Mouse (Mus musculus): Measurements from ENCODE around the gene Trem2. TPM values are rescaled to one million over a fixed set of nuclear protein-coding genes. Genes with fewer than 3 reads are reported as not detected.
"Not testable (repeated sequence)": the region's sequence is repeated elsewhere in the genome, so short reads cannot be mapped to it uniquely, and the experiment has no call there.

Trem2 gene
- 2.0 and 2.8 TPM in 2 replicates for polyA plus RNA-seq (2014; fragmentation: Nextera tagmentation; extraction: Ambion mirVana)

DNA sequence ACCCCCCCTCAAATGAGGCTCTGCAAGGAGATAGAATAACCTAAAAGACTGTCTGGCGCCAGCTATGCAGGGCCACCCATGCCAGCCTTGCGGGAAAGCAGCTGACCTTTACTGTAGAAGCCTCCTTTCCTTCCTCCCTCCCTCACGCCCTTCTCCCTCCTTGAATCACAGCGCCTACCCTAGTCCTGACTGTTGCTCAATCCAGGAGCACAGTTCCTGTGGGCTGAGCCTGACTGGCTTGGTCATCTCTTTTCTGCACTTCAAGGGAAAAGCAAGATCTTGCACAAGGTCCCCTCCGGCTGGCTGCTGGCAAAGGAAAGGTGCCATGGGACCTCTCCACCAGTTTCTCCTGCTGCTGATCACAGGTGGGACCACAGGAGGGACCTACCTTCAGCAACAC lies at the start of gene Trem2:
Gene Trem2, plus strand, starts transcription at position 171 of the 400 bp plus-strand sequence.
- 70% methylated on average over 5 of the region's 5 CpGs for WGBS
- ATAC-seq (ENCODE audit: low FRiP score, low TSS enrichment) = no peak
- no peaks in the 10 kb centered on the region for H3K36me3 ChIP-seq (ENCODE audit: control insufficient read depth, insufficient read depth, low read length)

DNA sequence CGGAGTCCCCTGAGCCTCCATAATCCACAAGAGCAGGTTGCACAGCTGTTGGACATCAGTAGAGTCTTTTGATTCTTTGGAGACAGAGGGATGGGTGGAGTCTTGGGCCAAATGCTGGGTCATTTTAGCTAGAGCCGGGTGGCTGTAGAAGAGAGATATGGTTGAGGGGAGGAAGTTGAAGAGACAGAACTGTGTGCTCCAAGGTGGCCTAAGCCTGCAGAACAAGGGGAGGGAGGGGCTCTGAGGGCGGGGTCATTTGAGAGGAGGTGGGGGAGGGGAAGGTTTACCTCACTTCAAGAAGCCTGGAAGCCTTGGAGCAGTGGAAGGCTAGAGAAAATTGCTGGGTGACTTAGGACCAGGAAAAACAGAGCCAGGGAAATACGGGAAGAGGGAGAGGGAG lies 47.0 kb upstream of the Trem2 start, which contains the start of gene Treml2:
Gene Treml2, plus strand, starts transcription at position 296 of the 400 bp plus-strand sequence.
- no peak for ATAC-seq (ENCODE audit: low FRiP score, low TSS enrichment)
- H3K9ac ChIP-seq (ENCODE audit: low read depth, low read length) = no peak within 1 kb of the TSS
- WGBS = 16% methylated on average over 3 of the region's 4 CpGs

More for the DNA sequence above, at the start of gene Trem2:
- no peaks in the 10 kb centered on the region for H3K9me3 ChIP-seq (ENCODE audit: control insufficient read depth, low read length)
- H3K27me3 ChIP-seq (ENCODE audit: control insufficient read depth, insufficient read depth, low read length) = no peaks in the 10 kb centered on the region
- H3K27ac ChIP-seq (ENCODE audit: low read depth, low read length) = no peak within 1 kb of the TSS
- H3K4me1 ChIP-seq (ENCODE audit: control insufficient read depth, insufficient read depth, low read length) = no peaks in the 10 kb centered on the region
- H3K9ac ChIP-seq (ENCODE audit: low read depth, low read length) = no peak within 1 kb of the TSS
- no peak within 1 kb of the TSS for H3K4me3 ChIP-seq (ENCODE audit: low read length)
- H3K4me2 ChIP-seq (replicated peaks; ENCODE audit: low read depth, low read length) = no peak within 1 kb of the TSS

DNA sequence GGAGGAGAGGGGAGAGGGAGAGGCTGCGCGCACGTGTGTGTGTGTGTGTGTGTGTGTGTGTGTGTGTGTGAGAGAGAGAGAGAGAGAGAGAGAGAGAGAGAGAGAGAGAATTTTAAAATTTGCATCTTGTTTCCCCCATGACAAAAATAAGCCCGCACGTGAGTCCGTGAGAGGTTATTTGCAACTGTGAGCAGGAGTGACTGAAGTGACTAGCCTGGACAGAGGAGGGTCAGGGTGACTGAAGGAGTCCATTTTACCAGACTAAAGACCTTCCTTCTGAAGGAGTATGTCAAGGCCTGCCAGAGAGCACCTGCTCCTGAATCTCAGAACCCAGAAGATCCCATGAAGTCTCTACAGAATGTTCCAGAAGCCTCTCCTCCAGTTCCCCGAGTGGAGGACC lies 46.4 kb upstream of the Trem2 start:
- ATAC-seq (ENCODE audit: low FRiP score, low TSS enrichment) = no peak
- H3K4me2 ChIP-seq (replicated peaks; ENCODE audit: low read depth, low read length) = no peak overlapping the region
- no peak overlapping the region for H3K4me3 ChIP-seq (ENCODE audit: low read length)
- no peaks in the 10 kb centered on the region for H3K4me1 ChIP-seq (ENCODE audit: control insufficient read depth, insufficient read depth, low read length)
- no peaks in the 10 kb centered on the region; the same call in 1 of the 2 replicates for H3K27me3 ChIP-seq (ENCODE audit: control insufficient read depth, insufficient read depth, low read length)
- no peaks in the 10 kb centered on the region for H3K9me3 ChIP-seq (ENCODE audit: control insufficient read depth, low read length)
- no peaks in the 10 kb centered on the region for H3K36me3 ChIP-seq (ENCODE audit: control insufficient read depth, insufficient read depth, low read length)
- WGBS = 51% methylated on average over 7 of the region's 7 CpGs
- H3K27ac ChIP-seq (ENCODE audit: low read depth, low read length) = no peak overlapping the region
- H3K9ac ChIP-seq (ENCODE audit: low read depth, low read length) = no peak overlapping the region

More for the DNA sequence above, 47.0 kb upstream of the Trem2 start, which contains the start of gene Treml2:
- H3K36me3 ChIP-seq (ENCODE audit: control insufficient read depth, insufficient read depth, low read length) = no peaks in the 10 kb centered on the region
- no peaks in the 10 kb centered on the region for H3K9me3 ChIP-seq (ENCODE audit: control insufficient read depth, low read length)
- no peak within 1 kb of the TSS for H3K4me2 ChIP-seq (replicated peaks; ENCODE audit: low read depth, low read length)
- H3K27ac ChIP-seq (ENCODE audit: low read depth, low read length) = no peak within 1 kb of the TSS
- no peak within 1 kb of the TSS for H3K4me3 ChIP-seq (ENCODE audit: low read length)
- no peaks in the 10 kb centered on the region for H3K4me1 ChIP-seq (ENCODE audit: control insufficient read depth, insufficient read depth, low read length)
- no peaks in the 10 kb centered on the region; the same call in 1 of the 2 replicates for H3K27me3 ChIP-seq (ENCODE audit: control insufficient read depth, insufficient read depth, low read length)

GRCm38 (mm10) chr17:48300199-48300598 lies 46.0 kb upstream of the Trem2 start:
- no peak overlapping the region for H3K4me2 ChIP-seq (replicated peaks; ENCODE audit: low read depth, low read length)
- no peak for ATAC-seq (ENCODE audit: low FRiP score, low TSS enrichment)
- no peaks in the 10 kb centered on the region for H3K36me3 ChIP-seq (ENCODE audit: control insufficient read depth, insufficient read depth, low read length)
- WGBS = 73% methylated on average over 7 of the region's 7 CpGs
- no peaks in the 10 kb centered on the region for H3K9me3 ChIP-seq (ENCODE audit: control insufficient read depth, low read length)
- no peak overlapping the region for H3K27ac ChIP-seq (ENCODE audit: low read depth, low read length)
- H3K27me3 ChIP-seq (ENCODE audit: control insufficient read depth, insufficient read depth, low read length) = no peaks in the 10 kb centered on the region; the same call in 1 of the 2 replicates
- no peak overlapping the region for H3K4me3 ChIP-seq (ENCODE audit: low read length)
- no peak overlapping the region for H3K9ac ChIP-seq (ENCODE audit: low read depth, low read length)
- no peaks in the 10 kb centered on the region for H3K4me1 ChIP-seq (ENCODE audit: control insufficient read depth, insufficient read depth, low read length)

DNA sequence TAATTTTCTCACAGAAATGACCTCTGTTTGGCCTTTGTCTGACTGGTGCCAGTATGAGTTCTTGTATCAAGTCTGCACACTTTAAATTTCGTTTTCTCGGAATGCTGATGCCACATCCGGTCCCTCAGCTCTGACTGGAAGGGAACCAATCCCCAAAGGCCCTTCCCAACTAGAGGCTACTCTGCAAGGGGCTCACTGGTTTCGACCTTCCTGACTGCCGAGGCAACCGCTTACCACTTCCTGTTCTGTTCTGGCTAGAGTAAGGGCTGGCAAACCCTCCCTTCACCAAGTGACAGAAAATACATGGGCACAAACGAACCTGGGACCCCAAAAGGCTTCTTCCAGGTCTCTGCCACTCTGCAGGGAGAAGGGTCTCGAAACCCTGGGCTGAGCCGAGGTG lies 45.3 kb upstream of the Trem2 start:
- H3K4me1 ChIP-seq (ENCODE audit: control insufficient read depth, insufficient read depth, low read length) = no peaks in the 10 kb centered on the region
- WGBS = 80% methylated on average over 9 of the region's 9 CpGs
- no peak for ATAC-seq (ENCODE audit: low FRiP score, low TSS enrichment)
- H3K27ac ChIP-seq (ENCODE audit: low read depth, low read length) = no peak overlapping the region
- H3K9ac ChIP-seq (ENCODE audit: low read depth, low read length) = no peak overlapping the region
- H3K4me3 ChIP-seq (ENCODE audit: low read length) = no peak overlapping the region
- H3K27me3 ChIP-seq (ENCODE audit: control insufficient read depth, insufficient read depth, low read length) = no peaks in the 10 kb centered on the region; the same call in 1 of the 2 replicates
- H3K4me2 ChIP-seq (replicated peaks; ENCODE audit: low read depth, low read length) = no peak overlapping the region
- no peaks in the 10 kb centered on the region for H3K9me3 ChIP-seq (ENCODE audit: control insufficient read depth, low read length)
- H3K36me3 ChIP-seq (ENCODE audit: control insufficient read depth, insufficient read depth, low read length) = no peaks in the 10 kb centered on the region

GRCm38 (mm10) chr17:48301792-48302191 lies 44.4 kb upstream of the Trem2 start:
- Histone ChIP-seq H3K36me3 (ENCODE audit: control insufficient read depth, insufficient read depth, low read length) (no peaks in the 10 kb centered on the region), H3K4me3 (ENCODE audit: low read length) (no peak overlapping the region), H3K4me1 (ENCODE audit: control insufficient read depth, insufficient read depth, low read length) (no peaks in the 10 kb centered on the region), H3K27me3 (ENCODE audit: control insufficient read depth, insufficient read depth, low read length) (no peaks in the 10 kb centered on the region; the same call in 1 of the 2 replicates), H3K9ac (ENCODE audit: low read depth, low read length) (no peak overlapping the region), H3K9me3 (ENCODE audit: control insufficient read depth, low read length) (no peaks in the 10 kb centered on the region), H3K27ac (ENCODE audit: low read depth, low read length) (no peak overlapping the region), H3K4me2 (replicated peaks; ENCODE audit: low read depth, low read length) (no peak overlapping the region)
- WGBS = 87% methylated on average over 5 of the region's 5 CpGs
- ATAC-seq (ENCODE audit: low FRiP score, low TSS enrichment) = no peak

GRCm38 (mm10) chr17:48312124-48312523 lies 34.1 kb upstream of the Trem2 start:
- H3K4me2 ChIP-seq (replicated peaks; ENCODE audit: low read depth, low read length) = no peak overlapping the region
- H3K9me3 ChIP-seq (ENCODE audit: control insufficient read depth, low read length) = no peaks in the 10 kb centered on the region
- no peaks in the 10 kb centered on the region for H3K27me3 ChIP-seq (ENCODE audit: control insufficient read depth, insufficient read depth, low read length)
- no peak overlapping the region for H3K27ac ChIP-seq (ENCODE audit: low read depth, low read length)
- H3K4me3 ChIP-seq (ENCODE audit: low read length) = no peak overlapping the region
- ATAC-seq (ENCODE audit: low FRiP score, low TSS enrichment) = no peak
- H3K9ac ChIP-seq (ENCODE audit: low read depth, low read length) = no peak overlapping the region
- H3K36me3 ChIP-seq (ENCODE audit: control insufficient read depth, insufficient read depth, low read length) = no peaks in the 10 kb centered on the region
- no peaks in the 10 kb centered on the region for H3K4me1 ChIP-seq (ENCODE audit: control insufficient read depth, insufficient read depth, low read length)
- 66% methylated on average over 2 of the region's 2 CpGs for WGBS

DNA sequence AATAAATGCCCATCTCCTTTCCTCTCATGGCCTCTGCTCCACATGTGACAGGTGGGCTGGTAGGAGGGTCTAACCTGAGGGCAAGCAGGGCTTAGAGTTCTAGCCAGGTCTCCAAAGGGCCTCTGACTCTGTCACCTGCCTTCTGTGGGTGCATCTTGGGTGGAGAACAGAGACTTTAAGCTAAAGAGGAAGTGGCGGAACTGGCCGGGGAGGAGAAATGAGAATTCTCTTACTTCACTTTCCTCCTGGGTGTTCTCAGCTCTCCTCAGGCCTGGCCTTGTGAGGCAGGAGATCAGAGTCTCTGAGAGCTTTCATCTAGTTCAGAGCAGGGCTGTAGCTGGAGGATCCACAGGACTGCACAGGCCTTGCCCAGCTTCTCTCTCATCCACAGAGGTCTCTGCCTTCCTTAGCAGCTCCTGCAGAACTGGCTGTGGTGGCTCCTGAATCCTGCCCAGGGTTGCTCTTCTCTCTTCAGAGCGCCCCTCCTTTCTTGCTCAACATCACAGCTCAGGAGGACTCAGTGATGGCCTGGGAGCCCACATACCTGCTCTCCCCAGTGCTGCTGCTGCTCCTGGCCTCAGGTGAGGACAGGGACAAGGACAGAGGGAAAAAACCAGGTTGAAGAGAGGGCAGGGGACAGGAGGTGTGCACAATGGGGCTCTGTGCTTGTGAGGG lies 30.2 kb upstream of the Trem2 start, which contains the start of gene B430306N03Rik:
Gene B430306N03Rik, plus strand, starts transcription at position 237 of the 675 bp plus-strand sequence.
- not testable (repeated sequence) for H3K9ac ChIP-seq (ENCODE audit: low read depth, low read length); H3K4me1 ChIP-seq (ENCODE audit: control insufficient read depth, insufficient read depth, low read length); ATAC-seq (ENCODE audit: low FRiP score, low TSS enrichment); H3K27me3 ChIP-seq (ENCODE audit: control insufficient read depth, insufficient read depth, low read length); H3K9me3 ChIP-seq (ENCODE audit: control insufficient read depth, low read length); H3K36me3 ChIP-seq (ENCODE audit: control insufficient read depth, insufficient read depth, low read length); H3K27ac ChIP-seq (ENCODE audit: low read depth, low read length); H3K4me3 ChIP-seq (ENCODE audit: low read length); H3K4me2 ChIP-seq (replicated peaks; ENCODE audit: low read depth, low read length)
- 90% methylated on average over 3 of the region's 3 CpGs for WGBS

DNA sequence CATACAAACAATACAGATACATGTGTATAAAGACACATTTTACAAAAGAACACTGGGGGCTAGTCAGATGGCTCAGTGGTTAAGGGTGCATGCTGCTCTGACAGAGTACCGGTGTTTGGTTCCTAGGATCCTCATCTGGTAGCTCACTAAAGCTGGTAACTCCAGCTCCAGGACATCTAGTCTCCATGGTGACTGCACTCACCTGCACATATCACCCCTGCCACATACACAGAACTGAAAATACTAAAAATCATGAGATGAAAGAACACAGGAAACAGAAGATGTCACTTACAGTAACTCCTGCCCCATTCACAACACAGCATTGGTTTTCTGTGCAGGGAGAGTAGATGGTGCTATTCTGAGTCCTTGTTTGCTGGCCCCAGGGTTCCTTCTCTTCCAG lies 27.5 kb upstream of the Trem2 start:
- ATAC-seq (ENCODE audit: low FRiP score, low TSS enrichment) = no peak
- no peaks in the 10 kb centered on the region for H3K27me3 ChIP-seq (ENCODE audit: control insufficient read depth, insufficient read depth, low read length)
- H3K4me3 ChIP-seq (ENCODE audit: low read length) = no peak overlapping the region
- H3K4me2 ChIP-seq (replicated peaks; ENCODE audit: low read depth, low read length) = no peak overlapping the region
- H3K9me3 ChIP-seq (ENCODE audit: control insufficient read depth, low read length) = no peaks in the 10 kb centered on the region
- no peaks in the 10 kb centered on the region for H3K4me1 ChIP-seq (ENCODE audit: control insufficient read depth, insufficient read depth, low read length)
- no peak overlapping the region for H3K27ac ChIP-seq (ENCODE audit: low read depth, low read length)
- 97% methylated on average over 1 of the region's 1 CpGs for WGBS
- H3K9ac ChIP-seq (ENCODE audit: low read depth, low read length) = no peak overlapping the region
- H3K36me3 ChIP-seq (ENCODE audit: control insufficient read depth, insufficient read depth, low read length) = no peaks in the 10 kb centered on the region
